Mouse (Mus musculus) embryonic facial prominence, embryonic 10.5 days (tissue): ENCODE measurements around the gene Cdh12. TPM values are rescaled to one million over a fixed set of nuclear protein-coding genes. Genes with fewer than 3 reads are reported as not detected.
A peak's percentile ranks its signal among the peaks of the same experiment; 100 is the strongest.
"Not testable (repeated sequence)": the region's sequence is repeated elsewhere in the genome, so short reads cannot be mapped to it uniquely, and the experiment has no call there.

Experiments used
- DNase-seq: peaks from one replicate; pipeline ENCODE4 v3.0.0-alpha.2; 2017; ENCODE audit warnings: low spot score
- H3K27ac ChIP-seq: fragments of 300-500 bp; sonication (generic); replicated peaks from 2 replicates; pipeline ENCODE4 v1.5.1; 2016; ENCODE audit warnings: mild to moderate bottlenecking
- H3K27me3 ChIP-seq: fragments of 300-500 bp; sonication (generic); replicated peaks from 2 replicates; pipeline ENCODE4 v1.6.1; 2016; ENCODE audit warnings: low read depth, mild to moderate bottlenecking; ENCODE audit not compliant: poor library complexity, severe bottlenecking
- H3K36me3 ChIP-seq: fragments of 300-500 bp; sonication (generic); replicated peaks from 2 replicates; pipeline ENCODE4 v1.6.1; 2016; ENCODE audit warnings: mild to moderate bottlenecking, moderate library complexity
- H3K4me1 ChIP-seq: fragments of 300-500 bp; sonication (generic); 2 replicates; pipeline ENCODE4 v1.6.1; 2016
- H3K4me3 ChIP-seq: fragments of 300-500 bp; sonication (generic); 2 replicates; pipeline ENCODE4 v1.5.1; 2016; ENCODE audit warnings: mild to moderate bottlenecking, moderate library complexity
- H3K9me3 ChIP-seq: fragments of 300-500 bp; sonication (generic); 2 replicates; pipeline ENCODE4 v1.6.1; 2016; ENCODE audit warnings: mild to moderate bottlenecking
- WGBS: fragments of 180-500 bp; shearing (Covaris S2); methylation state at CpG from one replicate; pipeline ENCODE4 v1.1.7; 2016; 5-methylcytosine and 5-hydroxymethylcytosine counted together
- polyA plus RNA-seq: library from polyadenylated mRNA; unstranded; fragments of >200 nt; fragmentation: Nextera tagmentation; extraction: Ambion mirVana; gene quantifications from 2 replicates; pipeline ENCODE4 v1.2.1, GENCODE M21; 2016

The Cdh12 gene
- polyA plus RNA-seq, 1 experiment from 2014 or later: 0.11 TPM

- Histone ChIP-seq H3K27ac (no peak overlapping the region), H3K4me3 (no peak overlapping the region), H3K4me1 (no peaks in the 10 kb centered on the region), H3K9me3 (no peaks in the 10 kb centered on the region), H3K36me3 (no peaks in the 10 kb centered on the region), H3K27me3 (no peaks in the 10 kb centered on the region)
- DNase-seq: no peak
- 79% methylated on average over 2 of the region's 2 CpGs for WGBS
Measured at GRCm38 (mm10) chr15:20634593-20634992, 185.5 kb downstream of the Cdh12 start.

DNA sequence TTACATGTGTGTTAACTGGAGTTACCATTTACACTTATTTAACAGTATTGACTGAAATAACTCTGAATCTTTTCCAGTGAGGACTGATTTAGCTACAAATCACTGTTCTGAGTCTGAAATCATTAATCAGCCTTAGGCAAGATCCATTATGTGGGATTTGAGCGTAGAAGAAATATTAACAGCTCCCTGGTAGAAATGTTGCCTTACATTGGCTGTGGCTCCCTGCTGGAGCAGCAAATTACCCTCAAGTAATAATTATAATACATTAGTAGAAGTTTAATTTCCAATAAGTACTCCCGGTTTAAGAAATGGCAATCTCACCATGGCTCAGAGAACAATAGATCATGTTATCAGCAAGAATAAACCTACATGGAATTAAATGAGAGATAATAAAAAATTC, 190.1 kb downstream of the Cdh12 start:
- no peak overlapping the region for H3K4me3 ChIP-seq
- H3K27ac ChIP-seq: no peak overlapping the region
- no peak for DNase-seq
- H3K4me1 ChIP-seq: no peaks in the 10 kb centered on the region
- H3K27me3 ChIP-seq: no peaks in the 10 kb centered on the region
- H3K9me3 ChIP-seq: no peaks in the 10 kb centered on the region
- WGBS: 91% methylated on average over 2 of the region's 2 CpGs
- no peaks in the 10 kb centered on the region for H3K36me3 ChIP-seq

DNA sequence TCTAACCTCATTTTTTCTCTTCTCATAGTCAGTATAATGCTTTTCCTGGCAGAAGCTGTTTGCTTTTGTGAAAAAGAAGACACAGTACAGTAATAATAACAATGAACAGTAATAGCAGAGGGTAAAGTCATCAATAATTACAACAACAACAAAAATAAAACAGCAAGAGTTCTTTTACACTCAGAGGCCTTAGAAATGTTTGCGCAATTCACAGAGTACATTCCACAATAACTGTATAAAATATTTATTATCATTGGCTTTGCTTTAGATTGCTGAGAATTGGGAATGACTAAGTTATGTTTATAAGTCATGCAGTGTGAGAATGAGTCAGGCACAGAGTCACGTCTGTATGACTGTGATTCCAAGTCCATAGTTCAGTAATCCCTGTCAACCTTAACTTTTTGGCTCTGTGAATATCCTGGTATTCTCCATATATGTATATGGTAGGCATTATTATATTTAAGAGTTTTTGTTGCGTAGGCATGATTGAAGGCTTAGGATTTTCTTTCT, 193.9 kb downstream of the Cdh12 start:
- H3K4me3 ChIP-seq: no peak overlapping the region
- H3K27me3 ChIP-seq: no peaks in the 10 kb centered on the region
- no peak for DNase-seq
- H3K36me3 ChIP-seq: no peaks in the 10 kb centered on the region
- WGBS: 94% methylated on average over 3 of the region's 3 CpGs
- H3K4me1 ChIP-seq: no peaks in the 10 kb centered on the region
- H3K9me3 ChIP-seq: no peaks in the 10 kb centered on the region
- H3K27ac ChIP-seq: no peak overlapping the region

DNA sequence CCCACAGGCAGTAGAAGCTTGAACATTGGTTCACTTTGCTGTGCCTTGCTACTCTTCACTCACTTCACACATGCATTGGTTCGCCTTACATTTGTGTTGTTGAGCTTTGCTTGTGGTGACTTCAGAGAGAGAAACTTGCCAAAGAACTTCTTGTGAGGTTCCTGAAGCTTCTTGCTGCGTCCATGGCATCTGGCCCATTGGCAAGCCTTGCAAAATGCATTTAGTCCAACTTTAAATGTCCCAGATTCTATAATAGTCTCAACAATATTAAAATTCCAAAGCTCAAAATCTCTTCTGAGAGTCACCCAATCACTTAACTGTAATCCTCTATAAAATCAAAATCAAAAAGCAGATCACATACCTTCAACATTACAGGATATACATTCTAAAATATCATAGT, 211.2 kb downstream of the Cdh12 start:
- DNase-seq: no peak
- Histone ChIP-seq H3K27ac (no peak overlapping the region), H3K4me3 (no peak overlapping the region), H3K27me3 (no peaks in the 10 kb centered on the region), H3K4me1 (no peaks in the 10 kb centered on the region), H3K9me3 (no peaks in the 10 kb centered on the region), H3K36me3 (no peaks in the 10 kb centered on the region)
- WGBS: 76% methylated on average over 2 of the region's 2 CpGs

GRCm38 (mm10) chr15:20666650-20667049, 217.6 kb downstream of the Cdh12 start, which contains the start of gene Acot10:
TSS of gene Acot10 (minus strand) at chr15:20666750.
- Histone ChIP-seq H3K27me3 (no peaks in the 10 kb centered on the region), H3K9me3 (no peaks in the 10 kb centered on the region), H3K36me3 (no peaks in the 10 kb centered on the region), H3K4me3 (no peak within 1 kb of the TSS), H3K4me1 (no peaks in the 10 kb centered on the region), H3K27ac (no peak within 1 kb of the TSS)
- no peak for DNase-seq
- 90% methylated on average over 10 of the region's 10 CpGs for WGBS

- no peaks in the 10 kb centered on the region for H3K36me3 ChIP-seq
- no peaks in the 10 kb centered on the region for H3K4me1 ChIP-seq
- H3K27ac ChIP-seq: no peak overlapping the region
- no peak overlapping the region for H3K4me3 ChIP-seq
- no peaks in the 10 kb centered on the region for H3K9me3 ChIP-seq
- DNase-seq: no peak
- no peaks in the 10 kb centered on the region for H3K27me3 ChIP-seq
Measured at GRCm38 (mm10) chr15:20667350-20667749, 218.3 kb downstream of the Cdh12 start.

- H3K36me3 ChIP-seq: no peaks in the 10 kb centered on the region
- no peak overlapping the region for H3K27ac ChIP-seq
- H3K9me3 ChIP-seq: no peaks in the 10 kb centered on the region
- 78% methylated on average over 1 of the region's 1 CpGs for WGBS
- H3K4me1 ChIP-seq: no peaks in the 10 kb centered on the region
- no peaks in the 10 kb centered on the region for H3K27me3 ChIP-seq
- DNase-seq: no peak
- H3K4me3 ChIP-seq: no peak overlapping the region
Measured at GRCm38 (mm10) chr15:20667989-20668388, 218.9 kb downstream of the Cdh12 start.

GRCm38 (mm10) chr15:20669507-20669906, 220.4 kb downstream of the Cdh12 start:
- H3K4me1 ChIP-seq: not testable (repeated sequence)

GRCm38 (mm10) chr15:20682719-20683118, 233.7 kb downstream of the Cdh12 start:
- H3K36me3 ChIP-seq: no peaks in the 10 kb centered on the region
- no peak for DNase-seq
- H3K9me3 ChIP-seq: no peaks in the 10 kb centered on the region
- H3K4me1 ChIP-seq: 0 out of 2 replicates have a peak, but pooled peaks cover 3% of the 10 kb centered on the region
- no peak overlapping the region for H3K4me3 ChIP-seq
- no peak overlapping the region for H3K27ac ChIP-seq
- H3K27me3 ChIP-seq: no peaks in the 10 kb centered on the region
- 84% methylated on average over 2 of the region's 2 CpGs for WGBS

More at GRCm38 (mm10) chr15:20669507-20669906, 220.4 kb downstream of the Cdh12 start:
- H3K36me3 ChIP-seq, DNase-seq, H3K27ac ChIP-seq, H3K27me3 ChIP-seq, H3K4me3 ChIP-seq, H3K9me3 ChIP-seq: not testable (repeated sequence)
- 65% methylated on average over 2 of the region's 2 CpGs for WGBS

DNA sequence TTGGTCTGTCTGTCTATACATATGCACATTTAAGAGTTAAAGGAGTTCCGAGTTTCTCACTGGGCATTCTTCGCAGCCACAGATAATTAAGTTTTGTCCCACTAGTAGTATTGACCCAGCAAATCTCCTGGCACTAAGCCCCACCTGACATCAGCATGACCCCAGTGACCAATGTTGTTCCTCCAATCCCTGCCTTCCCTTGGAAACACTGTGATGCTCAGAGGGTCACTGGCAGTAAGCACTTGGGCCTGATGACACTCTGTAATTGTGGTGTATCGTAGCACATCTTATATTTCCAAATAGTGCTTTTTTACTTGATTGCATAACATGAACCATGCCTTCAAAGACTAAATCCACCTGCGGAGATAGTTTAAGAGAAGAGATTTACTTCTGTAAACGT, 235.1 kb downstream of the Cdh12 start:
- Histone ChIP-seq H3K27me3 (no peaks in the 10 kb centered on the region), H3K9me3 (no peaks in the 10 kb centered on the region), H3K4me1 (0 out of 2 replicates have a peak, but pooled peaks cover 3% of the 10 kb centered on the region), H3K4me3 (no peak overlapping the region), H3K36me3 (no peaks in the 10 kb centered on the region), H3K27ac (no peak overlapping the region)
- 62% methylated on average over 5 of the region's 5 CpGs for WGBS
- peak; percentile 9 for DNase-seq

- H3K9me3 ChIP-seq: no peaks in the 10 kb centered on the region
- H3K27ac ChIP-seq: no peak overlapping the region
- no peak overlapping the region for H3K4me3 ChIP-seq
- no peaks in the 10 kb centered on the region for H3K36me3 ChIP-seq
- no peak for DNase-seq
- H3K27me3 ChIP-seq: no peaks in the 10 kb centered on the region
- 90% methylated on average over 5 of the region's 5 CpGs for WGBS
- no peaks in the 10 kb centered on the region for H3K4me1 ChIP-seq
Measured at GRCm38 (mm10) chr15:20696229-20696628, 247.2 kb downstream of the Cdh12 start.

- no peaks in the 10 kb centered on the region for H3K36me3 ChIP-seq
- H3K9me3 ChIP-seq: no peaks in the 10 kb centered on the region
- WGBS: 90% methylated on average over 4 of the region's 4 CpGs
- H3K27ac ChIP-seq: no peak overlapping the region
- H3K4me3 ChIP-seq: no peak overlapping the region
- no peak for DNase-seq
- H3K27me3 ChIP-seq: no peaks in the 10 kb centered on the region
- H3K4me1 ChIP-seq: no peaks in the 10 kb centered on the region
Measured at GRCm38 (mm10) chr15:20711859-20712258, 262.8 kb downstream of the Cdh12 start.

DNA sequence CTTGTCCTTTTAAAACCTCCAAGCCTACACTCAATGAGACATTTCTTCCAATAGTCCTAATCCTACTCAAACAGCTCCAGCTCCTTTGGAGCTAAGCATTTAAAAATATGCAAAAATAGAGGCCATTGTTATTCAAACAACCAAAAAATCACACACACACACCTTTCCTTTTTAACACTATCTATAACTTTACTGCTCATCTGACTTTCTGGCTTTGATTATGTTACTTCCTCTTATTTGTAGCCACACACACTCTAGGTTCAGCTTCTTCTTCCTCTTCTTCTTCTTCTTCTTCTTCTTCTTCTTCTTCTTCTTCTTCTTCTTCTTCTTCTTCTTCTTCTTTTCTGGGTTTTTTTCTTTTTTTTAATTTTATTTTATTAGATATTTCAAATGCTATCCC, 323.2 kb downstream of the Cdh12 start:
- no peak for DNase-seq
- Histone ChIP-seq H3K9me3 (no peaks in the 10 kb centered on the region), H3K27ac (no peak overlapping the region), H3K36me3 (no peaks in the 10 kb centered on the region), H3K27me3 (no peaks in the 10 kb centered on the region), H3K4me1 (no peaks in the 10 kb centered on the region), H3K4me3 (no peak overlapping the region)

DNA sequence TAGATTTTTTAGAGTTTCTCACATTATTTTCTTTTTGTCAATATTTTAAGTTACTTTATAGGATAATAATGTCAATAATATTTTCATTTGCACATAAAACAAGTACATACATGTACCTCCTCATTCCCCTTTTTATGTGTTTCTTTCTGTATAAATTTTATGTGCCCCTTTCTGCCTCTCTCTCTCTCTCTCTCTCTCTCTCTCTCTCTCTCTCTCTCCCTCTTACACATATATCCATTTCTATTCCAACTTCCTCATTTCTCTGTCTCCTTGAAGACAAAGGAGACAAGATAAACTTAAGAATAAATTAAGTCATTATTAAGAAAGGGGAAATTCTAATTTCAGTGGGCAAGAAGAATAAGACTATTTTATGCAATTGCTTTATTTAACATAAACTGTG, 324.4 kb downstream of the Cdh12 start:
- H3K27me3 ChIP-seq: no peaks in the 10 kb centered on the region

More for the DNA sequence above, 324.4 kb downstream of the Cdh12 start:
- no peak for DNase-seq
- Histone ChIP-seq H3K36me3 (no peaks in the 10 kb centered on the region), H3K9me3 (no peaks in the 10 kb centered on the region), H3K4me1 (no peaks in the 10 kb centered on the region), H3K27ac (no peak overlapping the region), H3K4me3 (no peak overlapping the region)
